Mouse (Mus musculus) embryonic facial prominence, embryonic 14.5 days (tissue): ENCODE measurements around the gene Lca5l. TPM values are rescaled to one million over a fixed set of nuclear protein-coding genes. Genes with fewer than 3 reads are reported as not detected.

Experiments
- ATAC-seq: fragments of 200-750 bp; cut with Nextera tagmentation; 2 replicates; pipeline ENCODE4 v1.8.0; 2017; ENCODE audit warnings: low read depth, moderate number of reproducible peaks, moderate TSS enrichment
- DNase-seq: peaks from one replicate; pipeline ENCODE4 v3.0.0-alpha.2; 2015; ENCODE audit warnings: low spot score
- H3K27ac ChIP-seq: fragments of 300-500 bp; sonication (generic); replicated peaks from 2 replicates; pipeline ENCODE4 v1.5.1; 2014; ENCODE audit warnings: low read depth, mild to moderate bottlenecking, low read length, moderate library complexity
- H3K27me3 ChIP-seq: fragments of 300-500 bp; sonication (generic); replicated peaks from 2 replicates; pipeline ENCODE4 v1.6.1; 2014; ENCODE audit warnings: low read length; ENCODE audit not compliant: control insufficient read depth, insufficient read depth
- H3K36me3 ChIP-seq: fragments of 300-500 bp; sonication (generic); 2 replicates; pipeline ENCODE4 v1.6.1; 2014; ENCODE audit warnings: low read length, mixed read lengths; ENCODE audit not compliant: control insufficient read depth, insufficient read depth
- H3K4me1 ChIP-seq: fragments of 300-500 bp; sonication (generic); 2 replicates; pipeline ENCODE4 v1.6.1; 2014; ENCODE audit warnings: antibody characterized with exemption, low read length; ENCODE audit not compliant: control insufficient read depth, insufficient read depth
- H3K4me2 ChIP-seq: fragments of 300-500 bp; sonication (generic); 2 replicates; pipeline ENCODE4 v1.6.1; 2014; ENCODE audit warnings: low read depth, mild to moderate bottlenecking, low read length, moderate library complexity, mixed read lengths
- H3K4me3 ChIP-seq: fragments of 300-500 bp; sonication (generic); 2 replicates; pipeline ENCODE4 v1.5.1; 2014; ENCODE audit warnings: low read depth, mild to moderate bottlenecking, low read length
- H3K9ac ChIP-seq: fragments of 300-500 bp; sonication (generic); 2 replicates; pipeline ENCODE4 v1.6.1; 2014; ENCODE audit warnings: low read depth, mild to moderate bottlenecking, low read length, moderate library complexity, mixed read lengths
- H3K9me3 ChIP-seq: fragments of 300-500 bp; sonication (generic); 2 replicates; pipeline ENCODE4 v1.6.1; 2016; ENCODE audit warnings: low read length; ENCODE audit not compliant: control insufficient read depth
- whole genome bisulfite sequencing: fragments of 180-500 bp; shearing (Covaris S2); extraction: QIAGEN DNeasy Blood & Tissue Kit; methylation state at CpG from one replicate; pipeline ENCODE4 v1.1.7; 2014; 5-methylcytosine and 5-hydroxymethylcytosine counted together
- polyA plus RNA-seq: library from polyadenylated mRNA; unstranded; fragments of >200 nt; fragmentation: Nextera tagmentation; extraction: Ambion mirVana; gene quantifications from 2 replicates; pipeline ENCODE4 v1.2.1, GENCODE M21; 2014

The Lca5l gene
- polyA plus RNA-seq, 1 experiment from 2014 or later = 1.8 TPM

DNA sequence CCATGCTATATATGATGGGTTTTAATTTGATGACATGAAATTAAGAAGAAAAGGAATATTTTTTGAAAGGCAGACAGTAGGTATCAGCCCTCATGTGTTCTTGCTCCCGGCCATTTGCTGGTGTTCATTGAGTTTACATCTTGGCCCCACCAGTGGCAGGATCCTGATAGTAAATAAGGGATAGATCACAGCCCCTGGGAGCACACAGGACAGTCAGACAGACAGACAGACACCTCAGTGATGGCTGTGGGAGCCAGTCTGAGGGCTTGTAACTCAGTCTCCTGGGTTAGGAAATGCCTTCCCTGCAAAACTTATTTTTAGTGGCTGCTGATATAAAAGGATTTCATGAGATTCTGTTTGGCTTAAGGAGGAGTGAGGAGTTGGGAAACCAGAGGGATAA, 30.4 kb upstream of the Lca5l start:
- no peaks in the 10 kb centered on the region for H3K36me3 ChIP-seq
- no peaks in the 10 kb centered on the region for H3K27me3 ChIP-seq
- H3K9ac ChIP-seq = no peak overlapping the region
- DNase-seq (no peak), ATAC-seq (no peak)
- H3K9me3 ChIP-seq = no peaks in the 10 kb centered on the region
- 90% methylated on average over 1 of the region's 1 CpGs for WGBS
- H3K4me3 ChIP-seq = no peak overlapping the region
- H3K27ac ChIP-seq = no peak overlapping the region
- no peaks in the 10 kb centered on the region for H3K4me1 ChIP-seq
- no peak overlapping the region for H3K4me2 ChIP-seq

GRCm38 (mm10) chr16:96221959-96222358, 29.9 kb upstream of the Lca5l start:
- no peak overlapping the region for H3K27ac ChIP-seq
- 74% methylated on average over 3 of the region's 3 CpGs for WGBS
- H3K9ac ChIP-seq = no peak overlapping the region
- H3K4me3 ChIP-seq = no peak overlapping the region
- H3K4me2 ChIP-seq = no peak overlapping the region
- no peaks in the 10 kb centered on the region for H3K4me1 ChIP-seq
- H3K9me3 ChIP-seq = no peaks in the 10 kb centered on the region
- ATAC-seq (no peak), DNase-seq (no peak)
- H3K36me3 ChIP-seq = no peaks in the 10 kb centered on the region
- H3K27me3 ChIP-seq = no peaks in the 10 kb centered on the region

- no peak for DNase-seq
- Histone ChIP-seq H3K4me2 (no peak overlapping the region), H3K9ac (no peak overlapping the region), H3K9me3 (no peaks in the 10 kb centered on the region), H3K4me1 (no peaks in the 10 kb centered on the region), H3K4me3 (no peak overlapping the region), H3K27me3 (no peaks in the 10 kb centered on the region), H3K27ac (no peak overlapping the region), H3K36me3 (no peaks in the 10 kb centered on the region)
- 70% methylated on average over 5 of the region's 5 CpGs for WGBS
- no peak for ATAC-seq
Measured at GRCm38 (mm10) chr16:96221491-96221890, 29.4 kb upstream of the Lca5l start.

- WGBS = 97% methylated on average over 4 of the region's 4 CpGs
- no peak overlapping the region for H3K27ac ChIP-seq
- H3K27me3 ChIP-seq = no peaks in the 10 kb centered on the region
- DNase-seq = no peak
- no peaks in the 10 kb centered on the region for H3K36me3 ChIP-seq
- no peak for ATAC-seq
- H3K9me3 ChIP-seq = 0 out of 2 replicates have a peak, but pooled peaks cover 4% of the 10 kb centered on the region
- no peaks in the 10 kb centered on the region for H3K4me1 ChIP-seq
- H3K9ac ChIP-seq = no peak overlapping the region
- no peak overlapping the region for H3K4me3 ChIP-seq
- no peak overlapping the region for H3K4me2 ChIP-seq
Measured at GRCm38 (mm10) chr16:96213027-96213426, 21.0 kb upstream of the Lca5l start.

GRCm38 (mm10) chr16:96210856-96211255, 18.8 kb upstream of the Lca5l start:
- 88% methylated on average over 7 of the region's 7 CpGs for WGBS
- no peak overlapping the region for H3K4me2 ChIP-seq

DNA sequence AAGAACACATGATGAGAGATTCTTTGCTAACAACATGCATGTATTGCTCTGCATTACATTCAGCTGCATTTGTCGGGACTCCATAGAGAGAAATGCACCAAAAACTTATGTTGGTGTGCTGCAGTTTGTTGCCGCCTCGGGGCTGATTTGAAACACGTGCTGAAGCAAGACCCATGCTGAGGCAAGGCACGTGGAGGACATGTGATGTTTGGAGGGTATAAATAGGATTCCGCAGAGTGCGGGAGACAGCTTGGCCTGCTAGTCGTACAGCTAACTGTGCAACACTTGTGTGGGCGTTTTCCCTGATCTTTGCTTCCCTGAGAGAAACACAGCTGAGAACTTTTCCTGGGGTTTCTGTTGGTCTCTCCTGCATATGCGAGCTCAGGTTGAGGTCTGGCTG, 17.7 kb upstream of the Lca5l start:
- WGBS = 55% methylated on average over 10 of the region's 10 CpGs
- Histone ChIP-seq H3K36me3 (no peaks in the 10 kb centered on the region), H3K4me2 (no peak overlapping the region), H3K9ac (no peak overlapping the region), H3K27ac (no peak overlapping the region), H3K9me3 (0 out of 2 replicates have a peak, but pooled peaks cover 4% of the 10 kb centered on the region), H3K4me1 (no peaks in the 10 kb centered on the region), H3K27me3 (no peaks in the 10 kb centered on the region), H3K4me3 (no peak overlapping the region)
- ATAC-seq (no peak), DNase-seq (peak; percentile 6)

More at GRCm38 (mm10) chr16:96210856-96211255, 18.8 kb upstream of the Lca5l start:
- Histone ChIP-seq H3K27ac (no peak overlapping the region), H3K27me3 (no peaks in the 10 kb centered on the region), H3K9ac (no peak overlapping the region), H3K36me3 (no peaks in the 10 kb centered on the region), H3K4me3 (no peak overlapping the region), H3K4me1 (no peaks in the 10 kb centered on the region), H3K9me3 (0 out of 2 replicates have a peak, but pooled peaks cover 4% of the 10 kb centered on the region)
- ATAC-seq (no peak), DNase-seq (no peak)

DNA sequence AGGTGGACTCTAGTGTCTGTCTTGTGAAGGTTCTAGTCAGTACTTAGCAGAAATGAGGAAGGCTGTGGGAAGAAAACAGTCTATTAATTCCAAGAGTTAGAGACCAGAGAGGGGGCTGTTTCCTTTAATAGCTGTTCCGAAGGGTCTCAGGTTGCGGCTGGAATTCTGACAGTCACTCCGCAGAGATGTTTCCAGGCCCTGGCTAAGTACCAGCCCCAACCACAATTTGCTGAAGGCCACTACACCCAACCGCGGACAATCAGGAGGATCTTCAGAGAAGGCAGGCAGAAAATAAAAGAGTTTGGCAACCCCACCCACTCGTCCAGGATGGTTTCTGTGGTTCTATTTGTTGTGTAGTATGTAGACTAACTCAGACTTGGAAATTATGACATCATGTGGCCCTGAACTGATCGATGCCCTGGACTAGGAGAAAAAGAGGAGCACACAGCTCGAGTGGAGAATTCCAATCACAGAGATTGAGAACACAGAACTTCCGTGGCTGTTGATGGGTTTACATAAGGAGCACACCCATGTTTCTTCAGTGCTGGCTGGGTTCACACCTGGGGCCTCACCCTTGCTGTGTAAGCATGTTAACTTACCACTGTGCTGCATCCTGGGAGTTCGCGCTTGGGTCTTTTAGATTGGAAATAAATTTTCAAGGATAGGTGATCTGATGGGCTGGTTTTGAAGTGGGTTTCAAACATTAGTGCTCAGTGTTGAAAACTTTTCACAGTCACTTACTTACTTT, 9.6 kb upstream of the Lca5l start:
- H3K4me2 ChIP-seq = no peak overlapping the region
- H3K27me3 ChIP-seq = no peaks in the 10 kb centered on the region
- no peak overlapping the region for H3K9ac ChIP-seq
- DNase-seq = peak; percentile 61
- no peak overlapping the region for H3K4me3 ChIP-seq
- peaks cover 5% of the 10 kb centered on the region; the same call in 1 of the 2 replicates for H3K4me1 ChIP-seq
- no peaks in the 10 kb centered on the region for H3K36me3 ChIP-seq
- no peak overlapping the region for H3K27ac ChIP-seq
- ATAC-seq = no peak
- H3K9me3 ChIP-seq = no peaks in the 10 kb centered on the region
- WGBS = 58% methylated on average over 11 of the region's 11 CpGs

DNA sequence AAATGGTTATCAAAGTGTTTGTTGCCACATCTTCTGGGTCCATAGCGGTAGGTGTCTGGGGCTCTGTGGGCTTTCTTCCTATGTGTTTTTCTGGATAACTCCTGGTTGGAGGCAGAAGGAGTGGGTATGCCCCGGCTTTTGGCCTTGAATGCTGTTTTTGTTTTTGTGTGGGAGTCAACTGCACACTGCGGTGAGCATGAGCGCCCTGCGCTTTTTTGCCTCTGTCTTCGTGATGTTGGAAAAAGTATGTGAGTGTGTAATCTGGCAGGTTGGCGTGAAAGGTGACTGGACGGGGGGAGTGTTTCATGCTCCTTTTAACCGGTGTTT, 8.6 kb upstream of the Lca5l start:
- ATAC-seq (peak; percentile 50; the same call in 1 of the 2 replicates), DNase-seq (no peak)
- Histone ChIP-seq H3K9me3 (no peaks in the 10 kb centered on the region), H3K4me3 (peak overlapping the region; percentile 7; the same call in 1 of the 2 replicates), H3K27ac (no peak overlapping the region), H3K4me1 (peaks cover 5% of the 10 kb centered on the region; the same call in 1 of the 2 replicates), H3K4me2 (peak overlapping the region; percentile 48), H3K36me3 (no peaks in the 10 kb centered on the region), H3K9ac (0 out of 2 replicates have a peak overlapping the region, but pooled peaks have one; percentile 37), H3K27me3 (no peaks in the 10 kb centered on the region)
- 35% methylated on average over 8 of the region's 9 CpGs for WGBS
